Mouse (Mus musculus): ENCODE results near the gene Ddx4. TPM values are rescaled to one million over a fixed set of nuclear protein-coding genes. Genes with fewer than 3 reads are reported as not detected.

Gene Ddx4
- total RNA-seq (2017) = 1.3 and 3.7 TPM in 2 replicates

- no peak for ATAC-seq (replicated peaks; ENCODE audit: low read depth, poor library complexity, severe bottlenecking)
Measured at GRCm38 (mm10) chr13:112652205-112652604, at the start of gene Ddx4. Gene Ddx4 (minus strand): TSS chr13:112652475.

DNA sequence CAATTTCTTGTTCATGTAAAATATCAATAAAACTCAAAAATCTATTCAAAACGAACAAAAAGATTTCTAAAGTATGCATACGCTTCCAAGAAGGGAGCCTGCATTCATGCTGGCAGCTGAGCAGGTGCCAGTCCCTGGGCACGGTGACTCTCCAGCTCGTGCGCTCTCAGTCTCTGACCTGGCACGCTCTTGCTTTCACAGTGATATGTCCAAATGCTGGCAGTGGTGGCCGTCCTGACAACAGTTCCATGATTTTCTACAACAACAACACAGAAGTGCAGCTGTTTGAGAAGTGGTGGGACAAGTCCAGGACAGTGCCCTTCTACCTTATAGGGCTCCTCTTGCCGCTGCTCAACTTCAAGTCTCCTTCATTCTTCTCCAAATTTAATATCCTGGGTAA is 49.0 kb upstream of the Ddx4 start:
- no peak for ATAC-seq (replicated peaks; ENCODE audit: low read depth, poor library complexity, severe bottlenecking)

DNA sequence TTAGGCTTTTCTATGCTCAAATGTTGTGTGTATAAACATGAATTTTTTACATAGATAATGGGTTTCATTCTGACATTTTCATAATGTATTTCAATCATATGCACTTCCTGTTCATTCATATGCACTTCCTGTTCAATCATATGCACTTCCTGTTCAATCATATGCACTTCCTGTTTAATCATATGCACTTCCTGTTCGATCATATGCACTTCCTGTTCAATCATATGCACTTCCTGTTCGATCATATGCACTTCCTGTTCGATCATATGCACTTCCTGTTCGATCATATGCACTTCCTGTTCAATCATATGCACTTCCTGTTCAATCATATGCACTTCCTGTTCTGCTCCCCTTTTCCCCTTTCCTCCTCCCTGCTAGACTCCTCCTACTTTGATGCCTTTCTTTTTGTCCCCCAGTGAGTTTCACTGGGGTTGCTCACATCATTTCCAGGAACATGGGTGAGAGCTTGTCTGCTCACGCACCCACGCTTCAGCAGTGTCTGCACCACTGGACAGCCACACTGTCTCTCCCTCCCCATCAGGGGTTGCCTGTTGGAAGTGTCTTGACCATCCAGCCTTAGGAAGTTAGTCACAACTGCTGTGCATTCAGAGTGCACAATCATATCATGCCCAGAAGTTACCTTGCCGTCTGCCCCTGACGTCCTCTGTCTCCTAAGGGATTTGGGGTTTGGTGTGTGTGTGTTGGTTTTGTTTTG is 43.4 kb upstream of the Ddx4 start:
- ATAC-seq (replicated peaks; ENCODE audit: low read depth, poor library complexity, severe bottlenecking) = 0 out of 2 replicates have a peak, but pooled peaks have one; percentile 18

GRCm38 (mm10) chr13:112692870-112693553 is 40.7 kb upstream of the Ddx4 start:
- ATAC-seq (replicated peaks; ENCODE audit: low read depth, poor library complexity, severe bottlenecking) = no peak

GRCm38 (mm10) chr13:112686155-112686554 is 33.9 kb upstream of the Ddx4 start:
- no peak for ATAC-seq (replicated peaks; ENCODE audit: low read depth, poor library complexity, severe bottlenecking)

DNA sequence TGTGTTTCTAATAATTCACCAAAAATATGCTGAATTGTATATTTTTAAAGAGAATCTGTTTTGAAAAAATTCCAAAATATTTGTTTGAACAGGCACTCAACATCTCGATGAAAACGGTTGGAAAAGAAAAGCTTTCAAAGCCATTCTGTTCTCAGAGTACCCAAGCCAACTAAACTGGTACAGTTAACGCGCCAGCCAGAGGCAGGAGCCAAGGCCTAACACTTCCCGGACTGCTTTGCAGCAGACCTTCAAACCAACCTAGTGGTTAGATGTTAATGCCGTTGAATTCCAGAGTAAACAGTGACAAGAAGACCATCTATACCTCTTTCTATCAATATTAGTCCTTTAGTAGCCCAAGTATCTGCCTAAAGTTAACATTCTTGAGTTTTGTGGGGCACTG is 31.7 kb upstream of the Ddx4 start:
- ATAC-seq (replicated peaks; ENCODE audit: low read depth, poor library complexity, severe bottlenecking) = no peak

GRCm38 (mm10) chr13:112683312-112683711 is 31.0 kb upstream of the Ddx4 start:
- no peak for ATAC-seq (replicated peaks; ENCODE audit: low read depth, poor library complexity, severe bottlenecking)

- ATAC-seq (replicated peaks; ENCODE audit: low read depth, poor library complexity, severe bottlenecking) = no peak
Measured at GRCm38 (mm10) chr13:112678154-112678553, 25.9 kb upstream of the Ddx4 start.

- ATAC-seq (replicated peaks; ENCODE audit: low read depth, poor library complexity, severe bottlenecking) = peak; percentile 89
Measured at GRCm38 (mm10) chr13:112673899-112674447, 21.7 kb upstream of the Ddx4 start.

DNA sequence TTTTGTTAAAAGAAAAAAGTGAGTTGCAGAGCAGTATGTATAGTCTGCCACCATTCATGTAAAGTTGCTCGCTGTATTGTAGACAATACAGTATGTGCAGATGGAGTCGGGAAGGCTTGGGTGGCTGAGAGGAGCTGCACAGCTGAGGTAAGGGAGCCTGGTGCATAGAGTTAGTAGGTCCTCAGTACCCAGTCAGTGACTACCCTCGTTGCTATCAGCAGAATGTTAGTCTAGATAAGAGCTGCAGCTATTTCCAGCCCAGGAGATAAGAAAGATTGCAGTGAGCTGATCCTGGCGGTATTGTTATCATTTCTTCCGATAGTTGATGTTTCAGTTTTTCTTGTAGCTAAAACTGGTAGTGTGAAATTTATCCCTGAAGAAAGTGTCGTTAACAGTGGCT is 20.5 kb upstream of the Ddx4 start:
- ATAC-seq (replicated peaks; ENCODE audit: low read depth, poor library complexity, severe bottlenecking) = no peak

DNA sequence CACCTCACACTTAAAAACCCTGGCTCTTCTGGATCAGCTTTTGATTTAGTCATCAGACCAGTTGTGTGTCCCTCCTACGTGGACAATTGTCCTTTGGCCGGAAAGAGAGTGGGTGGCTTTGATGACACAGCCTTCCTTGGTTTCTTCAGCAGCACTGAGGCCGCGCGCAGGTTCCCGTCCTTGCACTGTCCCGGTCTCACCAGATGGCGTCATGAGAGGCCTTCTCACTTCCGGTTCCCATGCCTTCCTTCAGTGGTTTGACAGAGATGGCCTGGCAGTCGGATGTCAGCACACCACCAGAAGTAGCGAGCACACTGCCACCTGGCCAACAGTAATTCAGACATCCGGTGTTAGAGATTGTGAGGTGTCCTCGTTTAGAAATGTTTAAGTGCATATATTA is 19.4 kb upstream of the Ddx4 start:
- no peak for ATAC-seq (replicated peaks; ENCODE audit: low read depth, poor library complexity, severe bottlenecking)

GRCm38 (mm10) chr13:112667215-112667614 is 14.9 kb upstream of the Ddx4 start:
- no peak; the same call in 1 of the 2 replicates for ATAC-seq (replicated peaks; ENCODE audit: low read depth, poor library complexity, severe bottlenecking)

- peak; percentile 89 for ATAC-seq (replicated peaks; ENCODE audit: low read depth, poor library complexity, severe bottlenecking)
Measured at GRCm38 (mm10) chr13:112666433-112667024, 14.3 kb upstream of the Ddx4 start.

GRCm38 (mm10) chr13:112661687-112662086 is 9.4 kb upstream of the Ddx4 start:
- no peak for ATAC-seq (replicated peaks; ENCODE audit: low read depth, poor library complexity, severe bottlenecking)

DNA sequence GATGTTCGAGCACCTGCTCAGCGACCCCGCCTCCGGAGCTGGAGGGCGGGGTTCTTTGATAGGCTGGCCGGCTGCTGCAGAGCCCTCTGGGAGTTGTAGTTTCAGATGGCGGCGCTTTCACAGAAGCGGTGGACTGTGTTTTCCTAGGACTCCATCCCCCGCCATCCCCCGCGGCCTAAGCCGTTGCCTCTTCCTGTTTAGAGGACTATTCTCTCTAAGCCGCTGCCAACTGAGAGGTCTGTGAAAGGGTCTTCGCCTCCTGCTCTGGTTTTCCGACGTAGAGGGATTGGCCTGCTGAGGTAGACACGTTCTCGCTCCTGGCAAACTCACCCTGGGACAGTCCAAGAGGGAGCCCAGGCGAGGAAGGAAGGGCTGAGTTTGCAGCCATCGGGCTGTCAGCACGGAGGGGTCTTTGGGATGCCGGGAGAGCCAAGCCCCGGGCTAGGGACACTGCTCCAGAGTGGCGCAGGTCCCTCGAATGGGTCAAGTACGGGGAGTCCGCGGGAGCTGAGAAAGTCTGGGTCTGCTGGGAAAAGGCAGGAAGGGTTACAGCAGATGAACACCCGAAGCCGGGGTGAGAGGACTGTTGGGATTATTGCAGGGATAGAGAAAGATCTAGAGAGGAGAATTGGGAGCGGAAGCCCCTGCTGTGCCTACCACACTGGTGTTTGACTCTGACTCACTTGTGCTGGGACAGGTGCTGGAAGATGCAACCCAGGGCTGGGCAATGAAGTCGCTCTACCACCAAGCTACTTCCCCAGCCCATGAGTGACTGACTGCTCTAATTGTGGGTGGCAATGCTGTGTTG is 8.5 kb upstream of the Ddx4 start, which contains the start of gene Slc38a9:
TSS of gene Slc38a9 (plus strand) at position 178 of the 808 bp plus-strand sequence.
- ATAC-seq (replicated peaks; ENCODE audit: low read depth, poor library complexity, severe bottlenecking) = peak; percentile 98

DNA sequence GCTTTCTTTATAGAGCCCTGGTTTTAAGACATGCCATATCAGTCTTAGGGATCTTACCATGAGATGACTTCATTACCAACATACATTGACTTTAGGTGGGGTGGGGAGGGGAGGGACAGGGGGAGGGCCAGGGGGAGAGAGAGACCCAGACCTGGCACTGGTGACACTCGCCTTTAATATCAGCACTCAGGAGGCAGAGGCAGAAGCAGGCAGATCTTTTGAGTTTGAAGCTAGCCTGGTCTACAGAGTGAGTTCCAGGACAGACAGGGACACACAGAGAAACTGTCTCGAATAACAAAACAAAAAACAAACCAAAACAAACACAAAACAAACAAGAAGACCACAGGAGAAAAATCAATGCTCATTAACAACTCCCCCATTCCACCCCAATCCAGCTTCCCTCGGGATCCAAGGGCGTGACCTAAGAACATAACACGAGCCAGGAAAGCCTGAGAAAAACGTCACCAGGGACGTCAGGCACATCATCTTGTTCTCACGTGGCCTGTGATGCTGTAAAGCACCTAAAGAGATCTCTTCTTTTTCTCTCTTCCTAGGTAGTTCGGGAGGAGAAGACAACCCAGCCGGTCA is 7.8 kb upstream of the Ddx4 start:
- no peak for ATAC-seq (replicated peaks; ENCODE audit: low read depth, poor library complexity, severe bottlenecking)

DNA sequence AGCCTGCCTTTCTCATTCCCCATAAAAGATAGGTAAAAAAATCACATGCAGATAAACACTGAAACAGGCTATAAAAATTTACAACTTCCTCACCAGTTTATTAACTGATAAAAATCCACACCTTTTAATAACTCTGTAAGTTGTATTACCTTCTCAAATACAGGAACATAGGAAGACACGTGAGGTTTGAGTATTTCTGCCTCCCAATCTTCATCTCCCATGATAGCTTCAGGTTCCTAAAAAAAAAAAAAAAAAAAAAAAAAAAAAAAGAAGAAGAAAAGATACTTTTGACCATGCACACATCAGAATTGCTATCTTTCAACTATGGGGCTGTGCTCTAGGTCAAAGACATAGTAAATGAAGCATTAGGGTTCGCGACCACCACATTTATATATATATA is 1.1 kb downstream of the Ddx4 start:
- ATAC-seq (replicated peaks; ENCODE audit: low read depth, poor library complexity, severe bottlenecking) = no peak

DNA sequence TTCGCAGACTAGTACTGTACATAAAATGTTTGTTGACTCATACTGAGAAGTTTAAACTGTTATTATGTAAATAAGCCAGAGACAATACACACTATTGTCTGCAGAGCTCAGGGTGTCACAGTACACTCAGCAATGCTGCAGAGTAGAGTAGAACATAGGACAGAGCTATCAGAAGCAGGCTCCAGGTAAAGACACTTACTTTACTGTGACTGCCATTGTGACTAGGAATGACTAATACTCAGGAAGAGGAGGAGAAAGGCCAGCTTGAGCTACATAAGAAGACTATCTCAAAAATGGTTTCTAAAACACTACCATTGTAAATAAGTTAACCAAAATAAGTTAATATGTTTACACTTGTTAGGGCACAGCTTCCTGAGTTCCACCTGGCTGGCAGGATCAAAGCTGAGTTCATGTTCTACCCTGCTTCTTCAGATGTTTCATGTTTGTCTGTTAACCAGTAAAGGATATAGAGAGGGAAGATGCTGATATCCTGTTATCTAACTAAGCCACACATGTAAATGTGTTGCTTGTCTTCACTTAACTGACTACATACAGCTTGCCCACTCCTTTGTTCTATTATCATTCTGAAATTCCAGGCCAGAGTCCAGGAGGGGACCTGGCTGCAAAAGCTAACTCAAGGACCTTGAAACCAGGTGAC is 6.6 kb downstream of the Ddx4 start:
- ATAC-seq (replicated peaks; ENCODE audit: low read depth, poor library complexity, severe bottlenecking) = peak; percentile 56; the same call in 1 of the 2 replicates

DNA sequence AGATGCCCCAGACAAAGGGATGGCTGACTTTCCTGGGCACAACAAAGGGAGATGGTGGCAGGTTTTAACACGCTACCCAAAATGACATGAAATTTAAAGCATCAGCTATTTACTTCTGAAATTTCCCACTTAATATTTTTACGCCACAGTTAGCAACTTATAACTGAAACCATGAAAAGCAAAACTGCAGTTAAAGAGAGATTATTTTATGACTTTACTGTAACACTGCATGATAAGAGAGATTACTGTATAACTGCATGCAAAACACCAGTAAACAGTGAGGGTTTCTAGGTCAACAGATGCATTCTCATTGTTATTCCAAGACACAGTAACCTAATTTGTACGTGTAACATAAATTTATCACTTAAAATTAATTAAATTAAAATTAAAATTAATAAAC is 7.3 kb downstream of the Ddx4 start:
- no peak for ATAC-seq (replicated peaks; ENCODE audit: low read depth, poor library complexity, severe bottlenecking)
